Mouse (Mus musculus) liver, embryonic 14.5 days (tissue): ENCODE data around the gene Gm17364. TPM values are rescaled to one million over a fixed set of nuclear protein-coding genes. Genes with fewer than 3 reads are reported as not detected.

Experiments used
- ATAC-seq: fragments of 200-750 bp; cut with Nextera tagmentation; 2 replicates; pipeline ENCODE4 v1.8.0; 2017; ENCODE audit warnings: moderate number of reproducible peaks, mild to moderate bottlenecking, moderate library complexity; ENCODE audit not compliant: insufficient read depth
- DNase-seq, 3 experiments: peaks; one replicate each; pipeline ENCODE4 v3.0.0-alpha.2; 2012 to 2013; ENCODE audit warnings: low read depth in 3 of 3, low spot score in 3 of 3
- H3K27ac ChIP-seq: fragments of 300-500 bp; sonication (generic); 2 replicates; pipeline ENCODE4 v1.5.1; 2014; ENCODE audit warnings: moderate library complexity, mild to moderate bottlenecking, control low read depth, inconsistent platforms
- H3K27me3 ChIP-seq: fragments of 300-500 bp; sonication (generic); 2 replicates; pipeline ENCODE4 v1.6.1; 2014; ENCODE audit warnings: mild to moderate bottlenecking, low read length, moderate library complexity; ENCODE audit not compliant: control insufficient read depth, insufficient read depth
- H3K36me3 ChIP-seq: fragments of 300-500 bp; sonication (generic); replicated peaks from 2 replicates; pipeline ENCODE4 v1.6.1; 2014; ENCODE audit warnings: low read depth; ENCODE audit not compliant: control insufficient read depth, insufficient read depth
- H3K4me1 ChIP-seq, 2 experiments: fragments of 200-500 bp in 1 of 2; fragments of 300-500 bp in 1 of 2; sonication (generic) in 1 of 2; replicated peaks; 2 replicates each; pipeline ENCODE4 v1.6.1; 2012 to 2014; ENCODE audit warnings: antibody characterized with exemption in 1 of 2, inconsistent platforms in 1 of 2, low read length in 1 of 2; ENCODE audit not compliant: control insufficient read depth in 2 of 2, insufficient read depth in 2 of 2
- H3K4me2 ChIP-seq: fragments of 300-500 bp; sonication (generic); 2 replicates; pipeline ENCODE4 v1.6.1; 2014; ENCODE audit warnings: low read depth, mild to moderate bottlenecking, control low read depth, moderate library complexity
- H3K4me3 ChIP-seq, 2 experiments: fragments of 200-500 bp in 1 of 2; fragments of 300-500 bp in 1 of 2; sonication (generic) in 1 of 2; 2 replicates each; pipeline ENCODE4 v1.5.1; 2012 to 2014; ENCODE audit warnings: low read depth in 2 of 2, low read length in 2 of 2, mild to moderate bottlenecking in 2 of 2, control low read depth in 1 of 2, inconsistent platforms in 1 of 2, moderate library complexity in 1 of 2; ENCODE audit not compliant: insufficient read depth in 1 of 2
- H3K9ac ChIP-seq: fragments of 300-500 bp; sonication (generic); replicated peaks from 2 replicates; pipeline ENCODE4 v1.6.1; 2014; ENCODE audit warnings: mild to moderate bottlenecking, control low read depth, moderate library complexity
- H3K9me3 ChIP-seq: fragments of 300-500 bp; sonication (generic); 2 replicates; pipeline ENCODE4 v1.6.1; 2016; ENCODE audit warnings: low read length, mixed read lengths; ENCODE audit not compliant: control insufficient read depth
- CTCF ChIP-seq: IDR thresholded peaks from 2 replicates; pipeline ENCODE4 v1.5.1; 2016; ENCODE audit warnings: antibody characterized with exemption, low read depth, control low read depth
- EP300 ChIP-seq: IDR thresholded peaks from 2 replicates; pipeline ENCODE4 v1.6.1; 2016; ENCODE audit warnings: antibody characterized with exemption, low read depth
- WGBS: fragments of 180-500 bp; shearing (Covaris S2); extraction: QIAGEN DNeasy Blood & Tissue Kit; methylation state at CpG from one replicate; pipeline ENCODE4 v1.1.7; 2014; ENCODE audit not compliant: insufficient replicate concordance; 5-methylcytosine and 5-hydroxymethylcytosine counted together
- polyA plus RNA-seq, 2 experiments: library from polyadenylated mRNA; depleted of rRNA in 1 of 2; stranded (reverse) in 1 of 2; unstranded in 1 of 2; fragments of >200 nt; fragmentation: Nextera tagmentation in 1 of 2; extraction: Ambion mirVana in 1 of 2; gene quantifications; 2 replicates each; pipeline versions ENCODE4 v1.2.1 to v1.2.3; 2012 to 2014

The Gm17364 gene
- polyA plus RNA-seq, 2 experiments, result not detected

GRCm38 (mm10) chr13:41226513-41226912, 47.3 kb downstream of the Gm17364 start:
- ATAC-seq (no peak), DNase-seq (no peak)
- Histone ChIP-seq H3K4me1 (no peaks in the 10 kb centered on the region), H3K4me2 (no peak overlapping the region), H3K9me3 (no peaks in the 10 kb centered on the region), H3K9ac (no peak overlapping the region), H3K27ac (no peak overlapping the region), H3K27me3 (no peaks in the 10 kb centered on the region), H3K4me3 (no peak overlapping the region), H3K36me3 (no peaks in the 10 kb centered on the region)
- TF ChIP-seq EP300 (no peak), CTCF (no peak)
- 59% methylated on average over 5 of the region's 5 CpGs for WGBS

Other genes starting within 250 kb of the Gm17364 start
- gene Mak, start 194.3 kb downstream of the Gm17364 start, polyA plus RNA-seq (2012; rRNA removed), result 0.03 and 0.09 TPM in 2 replicates
- 0.11 and 0.27 TPM in 2 replicates for gene Mak, start 194.3 kb downstream of the Gm17364 start, polyA plus RNA-seq (2014; fragmentation: Nextera tagmentation; extraction: Ambion mirVana)
- not detected in 2 replicates for gene Gcm2, start 162.9 kb downstream of the Gm17364 start, polyA plus RNA-seq (2012; rRNA removed)
- not detected in 2 replicates for gene Gcm2, start 162.9 kb downstream of the Gm17364 start, polyA plus RNA-seq (2014; fragmentation: Nextera tagmentation; extraction: Ambion mirVana)
- not detected in 2 replicates for gene Sycp2l, start 159.7 kb downstream of the Gm17364 start, polyA plus RNA-seq (2012; rRNA removed)
- not detected in 2 replicates for gene Sycp2l, start 159.7 kb downstream of the Gm17364 start, polyA plus RNA-seq (2014; fragmentation: Nextera tagmentation; extraction: Ambion mirVana)
- 14.4 and 17.4 TPM in 2 replicates for gene Elovl2, start 53.6 kb downstream of the Gm17364 start, polyA plus RNA-seq (2012; rRNA removed)
- gene Elovl2, start 53.6 kb downstream of the Gm17364 start, polyA plus RNA-seq (2014; fragmentation: Nextera tagmentation; extraction: Ambion mirVana), result 28.1 and 33.4 TPM in 2 replicates
- 2.2 and 3.1 TPM in 2 replicates for gene Smim13, start 24.1 kb downstream of the Gm17364 start, polyA plus RNA-seq (2012; rRNA removed)
- gene Smim13, start 24.1 kb downstream of the Gm17364 start, polyA plus RNA-seq (2014; fragmentation: Nextera tagmentation; extraction: Ambion mirVana), result 3.8 and 4.3 TPM in 2 replicates
- gene Nedd9, start 213.4 kb upstream of the Gm17364 start, polyA plus RNA-seq (2012; rRNA removed), result 1.1 and 1.2 TPM in 2 replicates
- 2.7 and 3.2 TPM in 2 replicates for gene Nedd9, start 213.4 kb upstream of the Gm17364 start, polyA plus RNA-seq (2014; fragmentation: Nextera tagmentation; extraction: Ambion mirVana)